Mouse (Mus musculus) liver, embryonic 12.5 days (tissue): Measurements from ENCODE around the gene Cttnbp2nl. TPM values are rescaled to one million over a fixed set of nuclear protein-coding genes. Genes with fewer than 3 reads are reported as not detected.

ENCODE experiments used
- ATAC-seq: fragments of 200-750 bp; cut with Nextera tagmentation; 2 replicates; pipeline ENCODE4 v1.8.0; 2017; ENCODE audit warnings: moderate number of reproducible peaks, mild to moderate bottlenecking, moderate library complexity
- H3K27ac ChIP-seq: fragments of 300-500 bp; sonication (generic); 2 replicates; pipeline ENCODE4 v1.5.1; 2016; ENCODE audit warnings: mild to moderate bottlenecking
- H3K27me3 ChIP-seq: fragments of 300-500 bp; sonication (generic); replicated peaks from 2 replicates; pipeline ENCODE4 v1.6.1; 2016; ENCODE audit warnings: mild to moderate bottlenecking, moderate library complexity
- H3K36me3 ChIP-seq: fragments of 300-500 bp; sonication (generic); 2 replicates; pipeline ENCODE4 v1.6.1; 2016; ENCODE audit warnings: mild to moderate bottlenecking, moderate library complexity
- H3K4me1 ChIP-seq: fragments of 300-500 bp; sonication (generic); 2 replicates; pipeline ENCODE4 v1.6.1; 2016
- H3K4me2 ChIP-seq: fragments of 300-500 bp; sonication (generic); 2 replicates; pipeline ENCODE4 v1.6.1; 2016; ENCODE audit warnings: mild to moderate bottlenecking, moderate library complexity
- H3K4me3 ChIP-seq: fragments of 300-500 bp; sonication (generic); 2 replicates; pipeline ENCODE4 v1.5.1; 2016; ENCODE audit warnings: mild to moderate bottlenecking, moderate library complexity
- H3K9ac ChIP-seq: fragments of 300-500 bp; sonication (generic); 2 replicates; pipeline ENCODE4 v1.6.1; 2016; ENCODE audit warnings: mild to moderate bottlenecking, moderate library complexity
- H3K9me3 ChIP-seq: fragments of 300-500 bp; sonication (generic); replicated peaks from 2 replicates; pipeline ENCODE4 v1.6.1; 2016; ENCODE audit warnings: mild to moderate bottlenecking, moderate library complexity
- WGBS: fragments of 180-500 bp; shearing (Covaris S2); methylation state at CpG from one replicate; pipeline ENCODE4 v1.1.7; 2016; ENCODE audit not compliant: insufficient replicate concordance; 5-methylcytosine and 5-hydroxymethylcytosine counted together
- polyA plus RNA-seq: library from polyadenylated mRNA; unstranded; fragments of >200 nt; fragmentation: Nextera tagmentation; extraction: Ambion mirVana; gene quantifications from 2 replicates; pipeline ENCODE4 v1.2.1, GENCODE M21; 2016

Gene Cttnbp2nl
- polyA plus RNA-seq = 3.4 and 3.8 TPM in 2 replicates

DNA sequence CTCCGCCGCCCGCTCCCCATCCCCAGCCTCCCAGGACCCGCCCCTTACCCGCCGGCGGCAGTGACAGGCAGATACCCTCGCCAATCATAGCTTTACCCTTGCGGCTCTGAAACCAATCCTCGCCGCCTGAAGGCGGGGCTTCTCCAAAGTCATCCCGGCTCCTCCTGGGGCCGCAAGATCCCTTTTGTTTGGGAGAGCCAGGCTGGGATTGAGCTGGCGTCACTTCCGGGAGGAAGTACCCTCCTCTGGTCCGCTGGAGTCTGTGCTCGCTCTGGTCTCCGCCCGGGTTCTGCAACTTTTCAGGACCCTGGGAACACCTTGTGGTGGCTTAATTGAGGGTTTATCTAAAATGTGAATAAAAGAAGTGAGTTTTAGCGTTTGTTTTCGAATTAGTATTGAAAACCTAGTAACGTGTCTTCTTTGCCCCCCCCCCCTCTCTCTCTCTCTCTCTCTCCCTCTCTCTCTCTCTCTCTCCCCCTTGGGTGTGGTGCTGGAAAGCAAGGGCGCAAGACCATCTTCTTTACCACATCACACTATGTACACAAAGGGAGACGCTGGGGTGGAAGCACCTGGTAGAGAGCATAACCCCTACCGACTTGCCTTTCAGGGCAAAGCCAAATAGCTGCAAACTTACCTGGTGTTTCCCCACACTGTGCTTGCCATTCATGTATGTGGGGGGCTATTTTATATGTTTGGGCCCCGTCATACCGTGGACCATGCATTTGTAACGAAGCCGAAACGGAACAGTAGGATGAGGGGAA, at the start of gene Cttnbp2nl:
TSS of gene Cttnbp2nl (minus strand) at position 210 of the 761 bp plus-strand sequence.
- ATAC-seq = peak; percentile 88
- 2% methylated on average over 31 of the region's 31 CpGs for WGBS
- Histone ChIP-seq H3K9me3 (no peaks in the 10 kb centered on the region), H3K9ac (peak within 1 kb of the TSS; percentile 46), H3K36me3 (no peaks in the 10 kb centered on the region), H3K4me3 (peak within 1 kb of the TSS; percentile 62), H3K4me2 (peak within 1 kb of the TSS; percentile 80), H3K4me1 (peaks cover 12% of the 10 kb centered on the region), H3K27ac (no peak within 1 kb of the TSS), H3K27me3 (peaks cover 71% of the 10 kb centered on the region)

DNA sequence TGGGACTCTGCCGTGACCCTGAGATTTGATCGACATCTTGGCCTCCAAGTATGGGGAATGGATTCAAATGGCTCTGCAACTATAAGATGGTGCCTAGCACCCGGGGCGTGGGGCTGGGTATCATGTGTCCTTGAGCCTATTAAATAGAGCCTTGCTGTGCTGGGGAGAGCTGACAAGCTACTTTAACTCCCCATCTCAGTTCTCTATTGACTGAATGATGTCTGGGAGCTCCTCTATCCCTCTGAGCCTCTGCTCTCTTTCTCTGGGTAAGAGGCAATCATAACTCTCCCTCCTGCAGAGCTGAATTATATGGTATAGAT, 47.3 kb upstream of the Cttnbp2nl start:
- no peak overlapping the region for H3K4me2 ChIP-seq
- WGBS = 52% methylated on average over 4 of the region's 4 CpGs
- ATAC-seq = no peak
- no peaks in the 10 kb centered on the region for H3K9me3 ChIP-seq
- H3K4me1 ChIP-seq = no peaks in the 10 kb centered on the region
- no peak overlapping the region for H3K27ac ChIP-seq
- H3K27me3 ChIP-seq = no peaks in the 10 kb centered on the region
- H3K4me3 ChIP-seq = no peak overlapping the region
- no peaks in the 10 kb centered on the region for H3K36me3 ChIP-seq
- no peak overlapping the region for H3K9ac ChIP-seq

DNA sequence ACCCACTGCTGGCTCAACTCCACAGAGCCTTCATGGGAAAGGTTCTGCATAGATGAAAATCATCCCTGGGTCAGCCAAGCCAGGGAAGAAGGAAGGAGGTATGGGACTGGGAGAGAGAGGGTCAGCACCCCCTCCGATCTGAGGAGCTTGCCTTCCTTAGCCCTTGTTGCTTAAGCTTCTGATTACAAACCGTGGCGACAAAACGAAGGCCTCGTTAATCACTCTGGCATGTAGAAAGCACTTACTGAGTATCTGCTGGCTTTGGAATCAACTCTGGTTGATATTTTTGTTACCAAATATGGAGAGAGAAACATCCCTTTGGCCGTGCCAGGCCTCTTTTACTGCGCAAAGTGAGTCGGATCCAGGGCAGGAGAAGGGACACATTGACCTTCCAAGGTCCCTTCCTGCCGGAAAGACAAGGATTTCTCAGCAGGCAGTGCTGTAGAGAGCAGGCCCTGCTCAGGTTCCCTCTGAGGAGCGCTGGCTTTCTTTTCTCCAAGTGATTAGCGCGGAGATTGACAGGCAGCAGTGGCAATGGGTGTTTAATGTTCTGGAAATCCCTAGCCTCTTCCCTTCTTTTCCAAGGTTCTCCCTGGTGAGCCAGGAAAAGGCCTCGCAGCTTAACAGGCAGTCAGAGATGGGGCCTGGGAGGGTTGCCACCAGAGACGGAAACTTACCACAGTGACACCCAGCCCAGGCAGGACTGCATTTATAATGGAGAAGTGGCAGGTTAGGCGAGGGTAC, 46.8 kb upstream of the Cttnbp2nl start:
- H3K9ac ChIP-seq = no peak overlapping the region
- no peak overlapping the region for H3K27ac ChIP-seq
- no peak overlapping the region for H3K4me2 ChIP-seq
- no peaks in the 10 kb centered on the region for H3K9me3 ChIP-seq
- H3K36me3 ChIP-seq = no peaks in the 10 kb centered on the region
- no peak for ATAC-seq
- no peaks in the 10 kb centered on the region for H3K4me1 ChIP-seq
- 48% methylated on average over 15 of the region's 15 CpGs for WGBS
- no peaks in the 10 kb centered on the region for H3K27me3 ChIP-seq
- H3K4me3 ChIP-seq = no peak overlapping the region

GRCm38 (mm10) chr3:105097581-105097980, 44.6 kb upstream of the Cttnbp2nl start:
- H3K27me3 ChIP-seq = no peaks in the 10 kb centered on the region
- WGBS = 63% methylated on average over 4 of the region's 4 CpGs
- no peaks in the 10 kb centered on the region for H3K4me1 ChIP-seq
- no peak for ATAC-seq
- no peak overlapping the region for H3K27ac ChIP-seq
- H3K36me3 ChIP-seq = no peaks in the 10 kb centered on the region
- H3K4me3 ChIP-seq = no peak overlapping the region
- H3K9me3 ChIP-seq = no peaks in the 10 kb centered on the region
- no peak overlapping the region for H3K9ac ChIP-seq
- H3K4me2 ChIP-seq = no peak overlapping the region

- Histone ChIP-seq H3K4me1 (no peaks in the 10 kb centered on the region), H3K4me3 (no peak overlapping the region), H3K27me3 (no peaks in the 10 kb centered on the region), H3K27ac (no peak overlapping the region), H3K9ac (no peak overlapping the region), H3K4me2 (no peak overlapping the region), H3K9me3 (no peaks in the 10 kb centered on the region), H3K36me3 (no peaks in the 10 kb centered on the region)
- no peak for ATAC-seq
- 64% methylated on average over 5 of the region's 5 CpGs for WGBS
Measured at GRCm38 (mm10) chr3:105095026-105095425, 42.1 kb upstream of the Cttnbp2nl start.

GRCm38 (mm10) chr3:105094448-105094847, 41.5 kb upstream of the Cttnbp2nl start:
- no peak overlapping the region for H3K4me2 ChIP-seq
- H3K9ac ChIP-seq = no peak overlapping the region
- 38% methylated on average over 2 of the region's 2 CpGs for WGBS
- ATAC-seq = no peak
- H3K36me3 ChIP-seq = no peaks in the 10 kb centered on the region
- H3K27me3 ChIP-seq = no peaks in the 10 kb centered on the region
- H3K4me3 ChIP-seq = no peak overlapping the region
- no peak overlapping the region for H3K27ac ChIP-seq
- no peaks in the 10 kb centered on the region for H3K9me3 ChIP-seq
- H3K4me1 ChIP-seq = no peaks in the 10 kb centered on the region

DNA sequence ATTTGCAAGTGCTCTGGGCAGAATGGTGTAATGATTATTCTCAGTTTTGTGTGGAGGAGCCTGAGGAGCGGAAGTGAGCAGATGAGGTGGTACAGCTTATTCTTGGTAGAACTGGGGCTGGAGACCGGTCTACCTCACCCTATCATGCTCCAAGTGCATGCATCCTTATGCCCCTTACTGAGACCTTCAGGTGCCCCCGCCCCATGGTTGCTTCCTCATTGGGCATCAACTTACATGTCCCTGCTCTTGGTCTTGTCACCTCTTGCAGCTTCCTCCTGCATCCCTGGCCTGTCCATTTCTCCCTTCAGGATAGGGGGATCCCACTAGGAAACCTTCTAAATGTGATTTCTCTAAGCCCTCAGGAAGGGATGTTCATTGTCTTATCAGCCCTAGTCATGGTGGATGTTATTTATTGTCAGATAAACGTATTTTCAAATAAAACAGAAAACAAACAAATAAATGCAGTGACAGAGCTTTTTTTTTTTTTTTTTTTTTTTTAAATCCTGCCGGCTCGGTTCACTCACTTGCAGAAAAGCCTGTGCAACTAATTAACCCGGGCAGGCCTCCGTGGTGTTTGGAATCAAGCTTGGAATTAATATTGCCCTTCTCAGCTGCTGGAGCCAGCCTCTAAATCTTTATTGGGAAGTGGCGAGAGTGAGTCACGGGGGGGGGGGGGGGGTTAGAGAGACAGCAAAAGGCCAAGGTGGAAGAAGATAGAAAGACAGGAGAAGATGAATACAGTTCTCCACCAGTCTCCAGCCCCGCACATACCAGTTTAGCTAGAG, 40.0 kb upstream of the Cttnbp2nl start:
- Histone ChIP-seq H3K27me3 (no peaks in the 10 kb centered on the region), H3K9me3 (no peaks in the 10 kb centered on the region), H3K4me1 (no peaks in the 10 kb centered on the region), H3K9ac (no peak overlapping the region), H3K36me3 (no peaks in the 10 kb centered on the region), H3K4me3 (no peak overlapping the region), H3K4me2 (no peak overlapping the region), H3K27ac (no peak overlapping the region)
- ATAC-seq = no peak
- 64% methylated on average over 11 of the region's 11 CpGs for WGBS

DNA sequence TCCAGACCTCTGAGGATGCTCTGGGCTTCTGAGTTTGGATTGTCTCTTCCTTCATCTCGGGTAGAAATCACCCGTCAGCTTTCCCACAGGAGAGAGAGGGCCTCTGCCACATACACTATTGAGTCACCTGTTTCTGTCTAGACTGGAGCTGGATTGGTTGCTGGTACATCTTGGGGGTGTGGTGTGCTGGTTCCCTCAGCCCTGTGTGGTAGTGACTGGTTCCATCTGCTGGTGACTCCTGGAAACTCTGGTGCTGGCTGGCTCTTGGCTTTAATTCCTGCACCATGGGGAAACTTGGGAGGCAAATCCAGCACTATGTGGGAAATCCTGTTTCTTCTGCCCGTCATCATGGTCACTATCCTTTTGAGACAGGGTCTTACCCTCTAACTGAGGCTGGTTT, 38.0 kb upstream of the Cttnbp2nl start:
- H3K4me3 ChIP-seq = no peak overlapping the region
- no peaks in the 10 kb centered on the region for H3K4me1 ChIP-seq
- WGBS = 19% methylated on average over 3 of the region's 3 CpGs
- H3K4me2 ChIP-seq = no peak overlapping the region
- H3K36me3 ChIP-seq = no peaks in the 10 kb centered on the region
- no peaks in the 10 kb centered on the region for H3K27me3 ChIP-seq
- no peaks in the 10 kb centered on the region for H3K9me3 ChIP-seq
- no peak overlapping the region for H3K9ac ChIP-seq
- ATAC-seq = no peak
- H3K27ac ChIP-seq = no peak overlapping the region

DNA sequence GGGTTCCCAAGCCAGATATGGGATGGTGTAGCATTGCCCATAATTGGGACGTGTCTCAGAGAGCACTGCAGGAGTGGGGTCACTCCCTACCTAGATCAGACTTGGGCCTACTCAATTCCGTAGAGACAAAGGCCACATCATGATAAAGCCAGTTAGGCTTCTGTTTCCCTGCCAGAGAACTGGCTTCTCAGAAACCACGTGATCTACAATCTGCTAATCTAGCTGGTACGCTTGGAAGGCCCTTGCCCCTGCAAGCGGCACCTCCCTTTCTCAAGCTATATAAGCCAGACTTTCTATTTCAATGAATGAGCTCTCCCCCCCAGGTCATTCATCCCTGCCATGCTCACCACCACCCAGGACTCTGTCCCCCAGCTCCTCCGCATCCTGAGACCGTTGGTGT, 37.2 kb upstream of the Cttnbp2nl start:
- H3K9me3 ChIP-seq = no peaks in the 10 kb centered on the region
- ATAC-seq = no peak
- no peak overlapping the region for H3K27ac ChIP-seq
- H3K4me2 ChIP-seq = no peak overlapping the region
- H3K4me3 ChIP-seq = no peak overlapping the region
- no peaks in the 10 kb centered on the region for H3K36me3 ChIP-seq
- H3K9ac ChIP-seq = no peak overlapping the region
- no peaks in the 10 kb centered on the region for H3K27me3 ChIP-seq
- no peaks in the 10 kb centered on the region for H3K4me1 ChIP-seq
- 51% methylated on average over 7 of the region's 7 CpGs for WGBS

GRCm38 (mm10) chr3:105088638-105089037, 35.7 kb upstream of the Cttnbp2nl start:
- Histone ChIP-seq H3K27ac (no peak overlapping the region), H3K9ac (no peak overlapping the region), H3K36me3 (no peaks in the 10 kb centered on the region), H3K4me3 (no peak overlapping the region), H3K27me3 (no peaks in the 10 kb centered on the region), H3K9me3 (no peaks in the 10 kb centered on the region), H3K4me2 (no peak overlapping the region), H3K4me1 (no peaks in the 10 kb centered on the region)
- ATAC-seq = no peak
- 58% methylated on average over 2 of the region's 2 CpGs for WGBS

DNA sequence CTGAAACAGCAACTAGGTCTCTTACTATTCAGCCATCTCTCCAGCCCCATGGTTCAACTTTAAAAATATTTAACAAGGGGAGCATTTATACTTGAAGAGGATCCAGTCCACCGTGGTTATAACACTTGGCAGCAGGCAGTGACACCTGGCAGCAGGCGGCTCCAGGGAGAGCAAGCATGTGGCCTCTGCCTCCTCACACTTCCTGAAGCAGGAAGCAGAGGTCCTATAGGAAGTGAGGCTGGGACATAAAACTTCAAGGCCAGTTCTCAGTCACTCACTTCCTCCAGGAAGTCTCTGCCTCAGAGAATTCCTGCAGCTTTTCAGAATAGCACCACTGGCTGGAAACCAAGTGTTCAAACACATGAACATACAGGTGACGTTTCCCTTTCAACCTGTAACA, 34.4 kb upstream of the Cttnbp2nl start:
- WGBS = 28% methylated on average over 3 of the region's 3 CpGs
- ATAC-seq = no peak
- Histone ChIP-seq H3K4me2 (no peak overlapping the region), H3K27me3 (no peaks in the 10 kb centered on the region), H3K36me3 (no peaks in the 10 kb centered on the region), H3K9me3 (no peaks in the 10 kb centered on the region), H3K27ac (no peak overlapping the region), H3K4me1 (no peaks in the 10 kb centered on the region), H3K9ac (no peak overlapping the region), H3K4me3 (no peak overlapping the region)
